34 mouse cellular contexts compared by ENCODE assay signal in genomic region chr16:93669521-93669920, GRCm38 (mm10). TPM values are rescaled to one million over a fixed set of nuclear protein-coding genes. Genes with fewer than 3 reads are reported as not detected.
"Had no signal": no experiment of that assay in that cellular context is flagged by ENCODE, and none has a peak within 500 bp of the region (broad histone marks: within the 10 kb centered on the region; RNA-seq: fewer than 3 reads in every experiment).

No protein-coding gene starts in this region.

- DNase-seq: gastrocnemius, postnatal 14 days; gastrocnemius, postnatal 36 days; heart, adult 11 months; heart, adult 2 months; heart, postnatal 14 days; heart, postnatal 36 days; kidney, adult 11 months; kidney, adult 2 months; kidney, adult 9 months; kidney, postnatal 14 days; kidney, postnatal 36 days; layer of hippocampus, adult 9-11 months; layer of hippocampus, postnatal 36 days; left cerebral cortex, postnatal 4 days had no signal

- ATAC-seq: hindbrain, postnatal 0 days; intestine, embryonic 15.5 days; liver, embryonic 12.5 days had no signal

- H3K27me3 ChIP-seq: heart, embryonic 13.5 days; heart, embryonic 15.5 days; hindbrain, embryonic 13.5 days; hindbrain, embryonic 15.5 days; intestine, embryonic 15.5 days; kidney, embryonic 15.5 days; limb, embryonic 13.5 days; limb, embryonic 15.5 days; liver, embryonic 12.5 days had no signal

- H3K4me3 ChIP-seq: heart, adult 2 months; heart, embryonic 13.5 days; heart, embryonic 15.5 days; hindbrain, embryonic 13.5 days; hindbrain, embryonic 15.5 days; intestine, embryonic 15.5 days; kidney, embryonic 15.5 days; limb, embryonic 13.5 days; limb, embryonic 15.5 days; liver, embryonic 12.5 days had no signal

- H3K4me2 ChIP-seq: heart, embryonic 11.5 days; heart, embryonic 13.5 days; heart, embryonic 15.5 days; hindbrain, embryonic 13.5 days; hindbrain, embryonic 15.5 days; intestine, embryonic 15.5 days; kidney, embryonic 15.5 days; limb, embryonic 13.5 days; limb, embryonic 15.5 days; liver, embryonic 12.5 days had no signal

- H3K4me1 ChIP-seq: heart, embryonic 13.5 days; heart, embryonic 15.5 days; hindbrain, embryonic 13.5 days; hindbrain, embryonic 15.5 days; intestine, embryonic 15.5 days; kidney, embryonic 15.5 days; limb, embryonic 13.5 days; limb, embryonic 15.5 days; liver, embryonic 12.5 days had no signal

- H3K27ac ChIP-seq: heart, adult 2 months; heart, embryonic 13.5 days; heart, embryonic 15.5 days; hindbrain, embryonic 13.5 days; hindbrain, embryonic 15.5 days; hindbrain, postnatal 0 days; intestine, embryonic 15.5 days; kidney, embryonic 15.5 days; kidney, postnatal 0 days; limb, embryonic 13.5 days; limb, embryonic 15.5 days; liver, embryonic 12.5 days; liver, embryonic 14.5 days had no signal

- H3K9ac ChIP-seq: heart, embryonic 13.5 days; heart, embryonic 15.5 days; hindbrain, embryonic 13.5 days; hindbrain, embryonic 15.5 days; intestine, embryonic 15.5 days; kidney, embryonic 15.5 days; limb, embryonic 13.5 days; limb, embryonic 15.5 days; liver, embryonic 12.5 days; liver, embryonic 14.5 days had no signal

- H3K36me3 ChIP-seq: heart, embryonic 13.5 days; heart, embryonic 15.5 days; hindbrain, embryonic 13.5 days; hindbrain, embryonic 15.5 days; intestine, embryonic 15.5 days; kidney, embryonic 15.5 days; limb, embryonic 13.5 days; limb, embryonic 15.5 days; liver, embryonic 12.5 days had no signal

- H3K9me3 ChIP-seq: intestine, embryonic 15.5 days; limb, embryonic 15.5 days had no signal

RNA-seq across cellular contexts. Expression of gene Cbr3, which starts 13.5 kb away (rescaled TPM):
- total RNA-seq: hematopoietic stem cell, adult 5-6 weeks had no signal

RNA-seq across cellular contexts. Expression of gene Gm5678, which starts 41.6 kb away (rescaled TPM):
- total RNA-seq: hematopoietic stem cell, adult 5-6 weeks; hindbrain, postnatal 0 days; liver, adult 2 months had no signal
- polyA plus RNA-seq: gonadal fat pad, adult 2 months; heart, adult 2 months; heart, embryonic 11.5 days; heart, embryonic 13.5 days; heart, embryonic 15.5 days; heart, postnatal 0 days; hindbrain, embryonic 11.5 days; hindbrain, embryonic 13.5 days; hindbrain, embryonic 15.5 days; hindbrain, postnatal 0 days; intestine, embryonic 15.5 days; kidney, adult 2 months; kidney, embryonic 15.5 days; kidney, postnatal 0 days; large intestine, adult 2 months; limb, embryonic 11.5 days; limb, embryonic 13.5 days; limb, embryonic 15.5 days; liver, adult 2 months; liver, embryonic 12.5 days; liver, embryonic 14.5 days had no signal
